Mouse (Mus musculus): ENCODE measurements around the gene Amy2a1.
"Not testable (repeated sequence)": the region's sequence is repeated elsewhere in the genome, so short reads cannot be mapped to it uniquely, and the experiment has no call there.

Amy2a1 gene

DNA sequence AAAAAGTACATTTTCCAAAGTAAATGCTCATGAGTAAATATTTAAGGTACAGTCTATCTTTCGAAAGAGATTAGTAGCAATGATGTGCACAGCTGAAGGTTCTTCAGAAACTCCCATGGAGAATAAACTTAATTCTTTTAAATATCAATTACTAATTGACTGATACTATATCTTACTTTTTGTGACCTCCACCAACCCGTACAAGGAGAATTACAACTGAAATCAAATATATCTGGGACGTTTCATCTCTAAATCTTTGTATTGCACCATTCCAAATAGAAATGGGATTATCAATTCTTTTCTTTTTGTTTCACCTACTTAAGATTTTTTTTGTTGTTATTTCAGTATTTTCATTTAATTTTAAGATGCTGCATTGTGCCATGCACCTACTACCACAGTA lies at the start of gene Amy2a1:
Gene Amy2a1, minus strand, starts transcription at position 101 of the 400 bp plus-strand sequence.
- not testable (repeated sequence) for DNase-seq (ENCODE audit: low spot score in 2 of 2)

DNA sequence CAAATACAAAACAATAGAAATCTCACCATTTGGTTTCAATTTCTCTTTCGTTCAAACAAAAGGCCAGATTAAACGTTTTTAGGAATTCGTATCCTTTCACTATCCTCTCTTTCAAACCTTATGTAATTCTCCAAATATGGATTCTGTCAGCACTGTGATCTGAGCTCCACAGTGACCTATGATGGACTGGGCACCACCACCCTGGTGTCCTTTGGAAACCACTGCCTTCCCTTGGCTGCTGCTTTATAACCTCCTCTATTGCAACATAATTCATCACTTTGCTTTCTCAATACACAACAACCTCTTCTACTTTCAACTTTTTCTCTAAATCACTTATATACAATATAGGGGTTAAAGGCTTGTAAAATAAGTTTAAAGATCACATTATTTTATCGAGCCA lies 42.4 kb upstream of the Amy2a1 start:
- no peak for DNase-seq (ENCODE audit: low spot score in 2 of 2)

DNA sequence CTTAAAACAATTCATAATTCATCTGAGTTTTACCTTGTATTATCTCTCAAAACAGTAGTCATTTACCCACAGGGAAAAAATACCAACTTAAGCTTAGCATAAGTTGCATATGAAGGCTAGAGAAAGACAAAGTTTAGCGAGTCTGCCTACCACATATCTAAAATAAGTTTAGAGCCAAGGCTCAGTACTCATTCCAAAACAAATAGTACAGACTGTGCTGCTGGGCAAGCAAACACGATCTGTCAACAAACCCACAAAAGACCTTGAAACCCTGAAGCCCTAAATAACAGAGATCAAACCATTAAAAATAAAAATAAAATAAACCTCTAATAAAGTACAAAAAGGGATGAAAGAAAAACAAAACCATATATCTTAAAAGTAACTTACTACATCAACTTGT lies 41.9 kb upstream of the Amy2a1 start:
- no peak for DNase-seq (ENCODE audit: low spot score in 2 of 2)

DNA sequence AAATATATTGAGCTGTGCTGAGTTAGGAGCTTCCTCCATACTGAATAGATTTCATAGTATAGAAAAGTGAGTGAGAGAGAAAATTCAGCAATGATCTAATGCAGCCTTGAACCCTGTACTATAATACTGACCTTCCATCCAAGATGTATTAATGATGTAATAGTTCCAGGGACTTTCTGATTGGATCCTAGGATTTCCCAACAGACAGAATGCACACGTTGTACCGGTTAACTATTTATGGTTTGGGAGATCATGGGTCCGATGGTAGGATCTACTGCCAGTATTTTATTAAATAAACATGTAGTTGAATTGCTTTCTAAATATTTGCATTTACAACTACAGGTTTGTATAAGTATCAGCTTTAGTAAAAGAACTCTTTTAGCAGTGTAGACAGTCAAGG lies 39.9 kb upstream of the Amy2a1 start:
- no peak for DNase-seq (ENCODE audit: low spot score in 2 of 2)

GRCm38 (mm10) chr3:113539692-113540091 lies 7.5 kb upstream of the Amy2a1 start:
- DNase-seq (ENCODE audit: low spot score in 2 of 2) = no peak

Measured in spleen, postnatal 14 days (tissue).